Mouse (Mus musculus) lung, adult 2 months (tissue): ENCODE measurements around the gene Mrpl44. TPM values are rescaled to one million over a fixed set of nuclear protein-coding genes. Genes with fewer than 3 reads are reported as not detected.

Experiments
- DNase-seq: peaks from one replicate; pipeline ENCODE4 v3.0.0; 2022
- H3K4me1 ChIP-seq: fragments of 200-500 bp; 2 replicates; pipeline ENCODE4 v1.6.1; 2011; ENCODE audit warnings: low read length; ENCODE audit not compliant: control insufficient read depth, insufficient read depth
- H3K4me3 ChIP-seq: fragments of 200-500 bp; replicated peaks from 2 replicates; pipeline ENCODE3; 2011; ENCODE audit warnings: low read depth, mild to moderate bottlenecking, control low read depth, low read length; ENCODE audit errors: extremely low read depth
- CTCF ChIP-seq: fragments of 200-500 bp; IDR thresholded peaks from 2 replicates; pipeline ENCODE4 v1.5.1; 2011; ENCODE audit warnings: mild to moderate bottlenecking, low read length, control low read depth; ENCODE audit not compliant: insufficient read depth
- POLR2A ChIP-seq: fragments of 200-500 bp; IDR thresholded peaks from 2 replicates; pipeline ENCODE4 v1.6.1; 2011; ENCODE audit warnings: low read depth, mild to moderate bottlenecking, control low read depth, low read length, borderline replicate concordance; ENCODE audit errors: extremely low read depth
- WGBS: fragments of 180-500 bp; shearing (Covaris S2); methylation state at CpG from one replicate; pipeline ENCODE4 v1.1.7; 2018; 5-methylcytosine and 5-hydroxymethylcytosine counted together
- polyA plus RNA-seq: library from polyadenylated mRNA; depleted of rRNA; stranded (reverse); fragments of >200 nt; gene quantifications from 2 replicates; pipeline ENCODE4 v1.2.3, GENCODE M21; 2012

Mrpl44 gene
- polyA plus RNA-seq, 1 experiment = 9.4 TPM

- no peaks in the 10 kb centered on the region for H3K4me1 ChIP-seq
- DNase-seq = no peak
- WGBS = 92% methylated on average over 3 of the region's 3 CpGs
- no peak overlapping the region for H3K4me3 ChIP-seq
- TF ChIP-seq CTCF = 0 out of 2 replicates have a peak, but pooled peaks have one; percentile 19
- TF ChIP-seq POLR2A = no peak
Observed at GRCm38 (mm10) chr1:79782433-79782832, 6.6 kb downstream of the Mrpl44 start.

- 57% methylated on average over 7 of the region's 7 CpGs for WGBS
- no peak for DNase-seq
- Histone ChIP-seq H3K4me3 (no peak overlapping the region), H3K4me1 (no peaks in the 10 kb centered on the region)
- no peak for TF ChIP-seq POLR2A
- TF ChIP-seq CTCF = peak; percentile 50
Observed at GRCm38 (mm10) chr1:79786267-79786927, 10.6 kb downstream of the Mrpl44 start.

GRCm38 (mm10) chr1:79797084-79797483, 21.3 kb downstream of the Mrpl44 start:
- WGBS = 93% methylated on average over 3 of the region's 3 CpGs
- H3K4me3 ChIP-seq = no peak overlapping the region

GRCm38 (mm10) chr1:79802858-79803427, 27.1 kb downstream of the Mrpl44 start:
- H3K4me1 ChIP-seq = no peaks in the 10 kb centered on the region
- TF ChIP-seq POLR2A = no peak
- TF ChIP-seq CTCF = no peak
- WGBS = 93% methylated on average over 11 of the region's 11 CpGs
- no peak for DNase-seq
- no peak overlapping the region for H3K4me3 ChIP-seq

More at GRCm38 (mm10) chr1:79797084-79797483, 21.3 kb downstream of the Mrpl44 start:
- DNase-seq = no peak
- no peaks in the 10 kb centered on the region for H3K4me1 ChIP-seq
- TF ChIP-seq POLR2A (no peak), CTCF (no peak)

- H3K4me3 ChIP-seq = no peak overlapping the region
- WGBS = 83% methylated on average over 7 of the region's 7 CpGs
- H3K4me1 ChIP-seq = no peaks in the 10 kb centered on the region
- DNase-seq = no peak
- TF ChIP-seq CTCF (no peak), POLR2A (no peak)
Observed at GRCm38 (mm10) chr1:79803614-79804013, 27.8 kb downstream of the Mrpl44 start.

- no peak for DNase-seq
- Histone ChIP-seq H3K4me3 (no peak overlapping the region), H3K4me1 (no peaks in the 10 kb centered on the region)
- WGBS = 45% methylated on average over 5 of the region's 5 CpGs
- TF ChIP-seq CTCF (no peak), POLR2A (no peak)
Observed at GRCm38 (mm10) chr1:79806865-79807264, 31.0 kb downstream of the Mrpl44 start.

- DNase-seq = no peak
- no peak overlapping the region for H3K4me3 ChIP-seq
- no peaks in the 10 kb centered on the region for H3K4me1 ChIP-seq
- TF ChIP-seq CTCF (no peak), POLR2A (no peak)
- WGBS = 93% methylated on average over 3 of the region's 3 CpGs
Observed at GRCm38 (mm10) chr1:79809447-79809846, 33.6 kb downstream of the Mrpl44 start.

GRCm38 (mm10) chr1:79815446-79815845, 39.6 kb downstream of the Mrpl44 start:
- no peak overlapping the region for H3K4me3 ChIP-seq
- WGBS = 88% methylated on average over 3 of the region's 3 CpGs
- no peak for TF ChIP-seq CTCF
- no peak for TF ChIP-seq POLR2A
- DNase-seq = no peak
- no peaks in the 10 kb centered on the region for H3K4me1 ChIP-seq

- whole genome bisulfite sequencing = 83% methylated on average over 11 of the region's 11 CpGs
- Histone ChIP-seq H3K4me1 (peaks cover 3% of the 10 kb centered on the region; the same call in 1 of the 2 replicates), H3K4me3 (no peak overlapping the region)
- no peak for DNase-seq
- TF ChIP-seq POLR2A (no peak), CTCF (no peak)
Observed at GRCm38 (mm10) chr1:79819296-79819879, 43.6 kb downstream of the Mrpl44 start.
